Mouse (Mus musculus) liver, embryonic 14.5 days (tissue): ENCODE results near the gene Kpna6. TPM values are rescaled to one million over a fixed set of nuclear protein-coding genes. Genes with fewer than 3 reads are reported as not detected.
A peak's percentile ranks its signal among the peaks of the same experiment; 100 is the strongest.

ENCODE experiments used
- ATAC-seq: fragments of 200-750 bp; cut with Nextera tagmentation; 2 replicates; pipeline ENCODE4 v1.8.0; 2017; ENCODE audit warnings: moderate number of reproducible peaks, mild to moderate bottlenecking, moderate library complexity; ENCODE audit not compliant: insufficient read depth
- DNase-seq, 3 experiments: peaks; one replicate each; pipeline ENCODE4 v3.0.0-alpha.2; 2012 to 2013; ENCODE audit warnings: low read depth in 3 of 3, low spot score in 3 of 3
- H3K27ac ChIP-seq: fragments of 300-500 bp; sonication (generic); 2 replicates; pipeline ENCODE4 v1.5.1; 2014; ENCODE audit warnings: moderate library complexity, mild to moderate bottlenecking, control low read depth, inconsistent platforms
- H3K27me3 ChIP-seq: fragments of 300-500 bp; sonication (generic); 2 replicates; pipeline ENCODE4 v1.6.1; 2014; ENCODE audit warnings: mild to moderate bottlenecking, low read length, moderate library complexity; ENCODE audit not compliant: control insufficient read depth, insufficient read depth
- H3K36me3 ChIP-seq: fragments of 300-500 bp; sonication (generic); replicated peaks from 2 replicates; pipeline ENCODE4 v1.6.1; 2014; ENCODE audit warnings: low read depth; ENCODE audit not compliant: control insufficient read depth, insufficient read depth
- H3K4me1 ChIP-seq, 2 experiments: fragments of 200-500 bp in 1 of 2; fragments of 300-500 bp in 1 of 2; sonication (generic) in 1 of 2; replicated peaks; 2 replicates each; pipeline ENCODE4 v1.6.1; 2012 to 2014; ENCODE audit warnings: antibody characterized with exemption in 1 of 2, inconsistent platforms in 1 of 2, low read length in 1 of 2; ENCODE audit not compliant: control insufficient read depth in 2 of 2, insufficient read depth in 2 of 2
- H3K4me2 ChIP-seq: fragments of 300-500 bp; sonication (generic); 2 replicates; pipeline ENCODE4 v1.6.1; 2014; ENCODE audit warnings: low read depth, mild to moderate bottlenecking, control low read depth, moderate library complexity
- H3K4me3 ChIP-seq, 2 experiments: fragments of 200-500 bp in 1 of 2; fragments of 300-500 bp in 1 of 2; sonication (generic) in 1 of 2; 2 replicates each; pipeline ENCODE4 v1.5.1; 2012 to 2014; ENCODE audit warnings: low read depth in 2 of 2, low read length in 2 of 2, mild to moderate bottlenecking in 2 of 2, control low read depth in 1 of 2, inconsistent platforms in 1 of 2, moderate library complexity in 1 of 2; ENCODE audit not compliant: insufficient read depth in 1 of 2
- H3K9ac ChIP-seq: fragments of 300-500 bp; sonication (generic); replicated peaks from 2 replicates; pipeline ENCODE4 v1.6.1; 2014; ENCODE audit warnings: mild to moderate bottlenecking, control low read depth, moderate library complexity
- H3K9me3 ChIP-seq: fragments of 300-500 bp; sonication (generic); 2 replicates; pipeline ENCODE4 v1.6.1; 2016; ENCODE audit warnings: low read length, mixed read lengths; ENCODE audit not compliant: control insufficient read depth
- CTCF ChIP-seq: IDR thresholded peaks from 2 replicates; pipeline ENCODE4 v1.5.1; 2016; ENCODE audit warnings: antibody characterized with exemption, low read depth, control low read depth
- EP300 ChIP-seq: IDR thresholded peaks from 2 replicates; pipeline ENCODE4 v1.6.1; 2016; ENCODE audit warnings: antibody characterized with exemption, low read depth
- WGBS: fragments of 180-500 bp; shearing (Covaris S2); extraction: QIAGEN DNeasy Blood & Tissue Kit; methylation state at CpG from one replicate; pipeline ENCODE4 v1.1.7; 2014; ENCODE audit not compliant: insufficient replicate concordance; 5-methylcytosine and 5-hydroxymethylcytosine counted together
- polyA plus RNA-seq, 2 experiments: library from polyadenylated mRNA; depleted of rRNA in 1 of 2; stranded (reverse) in 1 of 2; unstranded in 1 of 2; fragments of >200 nt; fragmentation: Nextera tagmentation in 1 of 2; extraction: Ambion mirVana in 1 of 2; gene quantifications; 2 replicates each; pipeline versions ENCODE4 v1.2.1 to v1.2.3; 2012 to 2014

Gene Kpna6
- polyA plus RNA-seq, 2 experiments = 5.4 to 10.1 TPM

- Histone ChIP-seq H3K4me3 (no peak overlapping the region), H3K4me2 (no peak overlapping the region), H3K27me3 (no peaks in the 10 kb centered on the region), H3K36me3 (peaks cover 53% of the 10 kb centered on the region), H3K27ac (no peak overlapping the region), H3K9me3 (no peaks in the 10 kb centered on the region), H3K9ac (no peak overlapping the region), H3K4me1 (no peaks in the 10 kb centered on the region)
- DNase-seq (no peak), ATAC-seq (no peak)
- 87% methylated on average over 8 of the region's 8 CpGs for WGBS
- TF ChIP-seq EP300 (no peak), CTCF (no peak)
These were observed 22.2 kb downstream of the Kpna6 start for GRCm38 (mm10) chr4:129650359-129650758.

DNA sequence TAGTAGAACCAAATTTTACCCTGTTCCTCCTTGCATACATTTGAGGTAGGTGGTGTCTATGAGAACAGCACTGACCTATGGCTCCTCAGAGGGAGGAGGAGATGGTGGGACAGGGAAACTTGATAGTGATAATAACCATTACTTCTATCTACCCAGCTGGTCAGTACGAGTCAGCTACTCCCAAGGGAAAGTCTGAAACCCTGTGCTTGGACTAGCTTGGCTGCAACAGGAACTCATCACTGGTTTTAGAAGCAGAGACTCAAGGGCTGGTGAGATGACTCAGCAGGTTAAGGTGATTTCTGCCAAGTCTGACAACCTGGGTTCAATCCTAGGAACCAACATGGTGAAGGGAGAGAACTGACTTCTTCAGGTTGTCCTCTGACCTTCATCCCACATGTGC lies 23.9 kb downstream of the Kpna6 start:
- no peak overlapping the region for H3K27ac ChIP-seq
- no peak for ATAC-seq
- H3K9ac ChIP-seq = no peak overlapping the region
- H3K4me3 ChIP-seq = no peak overlapping the region
- no peak overlapping the region for H3K4me2 ChIP-seq
- H3K27me3 ChIP-seq = no peaks in the 10 kb centered on the region
- WGBS = 66% methylated on average over 1 of the region's 1 CpGs
- H3K4me1 ChIP-seq = no peaks in the 10 kb centered on the region
- no peak for DNase-seq
- no peaks in the 10 kb centered on the region for H3K9me3 ChIP-seq
- H3K36me3 ChIP-seq = peaks cover 39% of the 10 kb centered on the region
- TF ChIP-seq EP300 = no peak
- TF ChIP-seq CTCF = no peak

DNA sequence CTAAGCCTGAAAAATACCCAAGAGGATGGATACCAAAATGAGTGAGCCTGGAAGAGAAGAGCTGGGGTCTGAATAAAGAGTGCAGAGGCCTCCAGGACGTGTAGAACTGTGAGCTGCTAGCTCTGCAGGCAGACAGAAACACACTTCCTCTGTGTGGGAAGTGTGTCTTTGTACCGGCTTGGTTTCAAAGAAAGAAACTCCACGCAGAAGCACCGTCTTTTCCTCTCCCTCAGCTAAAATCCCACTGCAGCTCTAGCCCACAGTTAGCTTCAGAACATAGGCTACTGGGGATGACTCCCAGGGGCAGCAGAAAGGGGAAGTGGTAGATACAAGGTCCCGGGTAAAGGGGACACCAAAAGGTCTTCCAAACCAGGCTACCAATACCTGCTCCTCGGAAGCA lies 27.4 kb downstream of the Kpna6 start:
- WGBS = 61% methylated on average over 6 of the region's 6 CpGs
- Histone ChIP-seq H3K4me1 (peaks cover 4% of the 10 kb centered on the region in 2 experiments), H3K36me3 (peaks cover 16% of the 10 kb centered on the region), H3K4me2 (no peak overlapping the region), H3K27ac (no peak overlapping the region), H3K9ac (no peak overlapping the region), H3K4me3 (no peak overlapping the region), H3K27me3 (no peaks in the 10 kb centered on the region), H3K9me3 (no peaks in the 10 kb centered on the region)
- DNase-seq (no peak), ATAC-seq (no peak)
- TF ChIP-seq CTCF = no peak
- no peak for TF ChIP-seq EP300

DNA sequence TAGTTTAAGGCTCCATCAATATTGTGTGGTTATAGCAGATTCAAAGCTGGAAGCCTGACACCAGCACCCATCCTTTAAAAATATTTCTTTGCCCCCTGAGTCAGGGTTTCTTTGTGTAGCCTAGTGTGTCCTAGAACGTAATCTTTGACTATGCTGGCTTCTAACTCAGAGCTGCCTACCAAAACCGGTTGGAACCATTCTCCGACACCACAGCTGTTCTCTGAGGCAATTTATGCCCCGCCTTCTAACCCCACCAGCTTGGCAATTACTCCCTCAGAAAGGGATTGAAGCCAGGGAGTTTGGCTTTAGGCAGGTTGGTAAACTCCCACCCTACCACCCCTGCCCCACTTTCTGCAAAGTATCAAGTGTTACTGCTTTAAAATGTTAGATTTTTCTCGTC lies 30.8 kb downstream of the Kpna6 start:
- Histone ChIP-seq H3K27ac (peak overlapping the region; percentile 16), H3K4me3 (peak overlapping the region in 1 of 2 experiments; percentile 57; a peak in 2 of 4 replicates), H3K4me1 (peaks cover 10 to 12% of the 10 kb centered on the region in 2 experiments), H3K27me3 (no peaks in the 10 kb centered on the region), H3K36me3 (peaks cover 22% of the 10 kb centered on the region), H3K9me3 (no peaks in the 10 kb centered on the region), H3K9ac (peak overlapping the region; percentile 36), H3K4me2 (peak overlapping the region; percentile 85)
- ATAC-seq (no peak), DNase-seq (no peak)
- TF ChIP-seq CTCF (no peak), EP300 (no peak)
- WGBS = 61% methylated on average over 5 of the region's 5 CpGs

DNA sequence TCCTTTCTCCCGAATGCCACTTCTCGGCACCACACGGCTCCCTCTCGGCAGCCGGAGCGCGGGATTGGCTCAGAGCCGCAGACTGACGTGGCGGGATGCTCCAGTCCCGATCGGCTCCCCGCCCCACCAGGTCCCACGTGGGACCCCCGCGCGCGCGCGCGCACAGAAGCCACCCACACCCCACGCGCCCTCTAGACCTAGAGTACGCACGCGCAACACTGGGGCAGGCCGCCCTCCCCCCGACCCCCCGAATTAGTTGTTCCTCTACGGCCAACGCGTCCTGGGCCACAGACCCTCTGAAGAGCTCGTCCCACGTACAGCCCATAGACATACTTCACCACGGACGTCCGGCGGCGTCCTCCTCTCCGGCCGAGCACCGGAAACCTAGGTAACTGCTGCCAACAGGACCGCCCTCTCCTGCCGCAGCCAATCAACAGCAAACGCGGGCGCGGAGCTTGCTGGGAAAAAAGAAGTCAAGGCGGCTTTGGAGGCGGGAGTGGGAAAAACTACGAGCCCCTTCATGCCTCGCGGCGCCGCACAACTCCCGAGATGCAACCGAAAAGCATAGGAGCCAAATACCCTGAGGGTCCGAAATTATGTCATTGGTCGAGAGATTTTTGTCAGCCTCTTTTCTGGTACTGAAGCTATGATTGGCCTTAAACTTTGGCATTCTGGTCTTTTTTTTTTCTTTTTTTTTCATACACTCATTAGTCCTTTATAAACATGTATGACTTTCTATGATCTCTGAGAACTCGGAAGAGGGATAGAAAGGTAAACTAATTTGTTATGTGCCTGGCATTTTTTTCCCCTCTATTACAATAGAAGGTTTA lies 31.7 kb downstream of the Kpna6 start, which contains the start of gene Txlna:
Gene Txlna (minus strand): TSS at position 428 of the 830 bp plus-strand sequence.
- peak; percentile 95 to 97 (median 95) for DNase-seq
- H3K4me3 ChIP-seq = peak within 1 kb of the TSS; percentile 57 to 93
- peaks cover 10 to 12% of the 10 kb centered on the region in 2 experiments for H3K4me1 ChIP-seq
- H3K27ac ChIP-seq = peak within 1 kb of the TSS; percentile 56
- WGBS = under 1% methylated on average over 60 of the region's 60 CpGs
- H3K9ac ChIP-seq = peak within 1 kb of the TSS; percentile 74
- no peaks in the 10 kb centered on the region for H3K27me3 ChIP-seq
- TF ChIP-seq CTCF = no peak
- no peak; the same call in 1 of the 2 replicates for TF ChIP-seq EP300
- peaks cover 31% of the 10 kb centered on the region for H3K36me3 ChIP-seq
- no peaks in the 10 kb centered on the region for H3K9me3 ChIP-seq
- peak; percentile 93 for ATAC-seq
- H3K4me2 ChIP-seq = peak within 1 kb of the TSS; percentile 85
